Mouse (Mus musculus): Measurements from ENCODE around the gene Chst11.

DNA sequence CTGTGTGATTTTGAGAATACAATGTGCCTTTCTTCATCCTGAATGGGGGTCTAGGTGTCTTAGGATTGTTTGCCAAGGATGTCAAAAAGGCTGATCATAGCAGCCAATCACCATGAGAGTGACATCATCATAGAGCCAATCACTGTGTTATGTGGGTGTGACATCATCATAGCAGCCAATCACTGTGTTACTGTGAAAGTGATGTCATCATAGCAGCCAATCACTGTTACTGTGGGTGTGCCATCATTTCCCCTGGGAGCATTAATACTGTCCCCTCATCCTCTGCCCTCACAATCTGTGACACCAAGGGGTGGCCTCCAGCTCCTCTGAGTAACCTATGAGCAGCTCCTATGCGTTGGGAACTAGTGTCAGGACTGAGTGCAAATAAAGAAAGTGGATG is 146.6 kb downstream of the Chst11 start:
- TF ChIP-seq MYOG (IDR thresholded peaks at IDR 0.05; ENCODE audit: control insufficient read depth in 1 of 3, insufficient read depth in 1 of 3, insufficient read length in 2 of 3, low read depth in 2 of 3) (no peak), USF1 (IDR thresholded peaks at IDR 0.05; ENCODE audit: low read depth) (no peak), E2F4 (IDR thresholded peaks at IDR 0.05; ENCODE audit: insufficient read depth) (no peak), TCF12 (IDR thresholded peaks at IDR 0.05; ENCODE audit: insufficient read depth, poor library complexity, severe bottlenecking) (no peak), POLR2AphosphoS2 (IDR thresholded peaks at IDR 0.05; ENCODE audit: insufficient read length, low read depth) (no peak), POLR2A (IDR thresholded peaks at IDR 0.05; ENCODE audit: insufficient read length, low read depth) (no peak), CEBPB (IDR thresholded peaks at IDR 0.05; ENCODE audit: insufficient read depth, poor library complexity, severe bottlenecking) (no peak), REST (IDR thresholded peaks at IDR 0.05; ENCODE audit: insufficient read depth, insufficient read length) (no peak), SRF (IDR thresholded peaks at IDR 0.05; ENCODE audit: control insufficient read depth, insufficient read length, low read depth) (no peak), MAX (IDR thresholded peaks at IDR 0.05; ENCODE audit: low read depth) (no peak), MYOD1 (IDR thresholded peaks at IDR 0.05; ENCODE audit: control insufficient read depth in 1 of 3, insufficient read length in 2 of 3, low read depth in 2 of 3) (no peak)

All from myocyte (in vitro differentiated cells).